Mouse (Mus musculus): ENCODE measurements around the gene Tceanc2. TPM values are rescaled to one million over a fixed set of nuclear protein-coding genes. Genes with fewer than 3 reads are reported as not detected.

Tceanc2 gene
- total and polyA plus RNA-seq, 3 experiments: 15.1 to 65.8 (median 17.6) TPM

- no peak for ATAC-seq (ENCODE audit: extremely low read depth, insufficient number of reproducible peaks, low FRiP score, poor library complexity, severe bottlenecking)
- peak overlapping the region; percentile 97 for H3K4me3 ChIP-seq (ENCODE audit: low read depth, low read length)
- no peaks in the 10 kb centered on the region for H3K27me3 ChIP-seq (ENCODE audit: insufficient read depth, low read length)
- H3K4me1 ChIP-seq (ENCODE audit: insufficient read depth, low read depth, low read length): peaks cover 64% of the 10 kb centered on the region
- H3K9me3 ChIP-seq (replicated peaks): no peaks in the 10 kb centered on the region
- H3K36me3 ChIP-seq (replicated peaks): peaks cover 40% of the 10 kb centered on the region
- no peak for TF ChIP-seq CTCF (IDR thresholded peaks at IDR 0.05; ENCODE audit: low read depth, low read length)
- DNase-seq (ENCODE audit: low spot score): no peak
Measured at GRCm38 (mm10) chr4:107177506-107177905, 1.4 kb downstream of the Tceanc2 start.

GRCm38 (mm10) chr4:107167798-107168197 lies 11.1 kb downstream of the Tceanc2 start:
- Histone ChIP-seq H3K27me3 (ENCODE audit: insufficient read depth, low read length) (no peaks in the 10 kb centered on the region), H3K4me1 (ENCODE audit: insufficient read depth, low read depth, low read length) (peaks cover 40% of the 10 kb centered on the region), H3K36me3 (replicated peaks) (peaks cover 74% of the 10 kb centered on the region), H3K4me3 (ENCODE audit: low read depth, low read length) (no peak overlapping the region), H3K9me3 (replicated peaks) (no peaks in the 10 kb centered on the region)
- ATAC-seq (ENCODE audit: extremely low read depth, insufficient number of reproducible peaks, low FRiP score, poor library complexity, severe bottlenecking) (no peak), DNase-seq (ENCODE audit: low spot score) (no peak)
- TF ChIP-seq GATA2 (IDR thresholded peaks at IDR 0.05; ENCODE audit: borderline replicate concordance, low read depth, low read length) (no peak), POLR2AphosphoS5 (IDR thresholded peaks at IDR 0.05; ENCODE audit: insufficient replicate concordance, low read depth, low read length) (no peak), GATA1 (IDR thresholded peaks at IDR 0.05; ENCODE audit: borderline replicate concordance, low read length) (no peak), TAL1 (conservative IDR thresholded peaks at IDR 0.05; ENCODE audit: low read depth, low read length) (no peak), CTCF (IDR thresholded peaks at IDR 0.05; ENCODE audit: low read depth, low read length) (no peak)

GRCm38 (mm10) chr4:107166700-107167099 lies 12.2 kb downstream of the Tceanc2 start:
- TF ChIP-seq POLR2AphosphoS5 (IDR thresholded peaks at IDR 0.05; ENCODE audit: insufficient replicate concordance, low read depth, low read length) (no peak), CTCF (IDR thresholded peaks at IDR 0.05; ENCODE audit: low read depth, low read length) (no peak), GATA1 (IDR thresholded peaks at IDR 0.05; ENCODE audit: borderline replicate concordance, low read length) (no peak), TAL1 (conservative IDR thresholded peaks at IDR 0.05; ENCODE audit: low read depth, low read length) (peak; percentile 70), GATA2 (IDR thresholded peaks at IDR 0.05; ENCODE audit: borderline replicate concordance, low read depth, low read length) (no peak)
- no peak overlapping the region for H3K4me3 ChIP-seq (ENCODE audit: low read depth, low read length)
- ATAC-seq (ENCODE audit: extremely low read depth, insufficient number of reproducible peaks, low FRiP score, poor library complexity, severe bottlenecking): no peak

GRCm38 (mm10) chr4:107163756-107164587 lies 14.9 kb downstream of the Tceanc2 start:
- ATAC-seq (ENCODE audit: extremely low read depth, insufficient number of reproducible peaks, low FRiP score, poor library complexity, severe bottlenecking) (no peak), DNase-seq (ENCODE audit: low spot score) (peak; percentile 52)
- Histone ChIP-seq H3K27me3 (ENCODE audit: insufficient read depth, low read length) (no peaks in the 10 kb centered on the region), H3K4me1 (ENCODE audit: insufficient read depth, low read depth, low read length) (peaks cover 27% of the 10 kb centered on the region), H3K9me3 (replicated peaks) (no peaks in the 10 kb centered on the region), H3K4me3 (ENCODE audit: low read depth, low read length) (no peak overlapping the region), H3K36me3 (replicated peaks) (peaks cover 73% of the 10 kb centered on the region)
- TF ChIP-seq CTCF (IDR thresholded peaks at IDR 0.05; ENCODE audit: low read depth, low read length) (peak; percentile 90), GATA2 (IDR thresholded peaks at IDR 0.05; ENCODE audit: borderline replicate concordance, low read depth, low read length) (no peak)

More at GRCm38 (mm10) chr4:107166700-107167099, 12.2 kb downstream of the Tceanc2 start:
- Histone ChIP-seq H3K36me3 (replicated peaks) (peaks cover 69% of the 10 kb centered on the region), H3K9me3 (replicated peaks) (no peaks in the 10 kb centered on the region), H3K27me3 (ENCODE audit: insufficient read depth, low read length) (no peaks in the 10 kb centered on the region), H3K4me1 (ENCODE audit: insufficient read depth, low read depth, low read length) (peaks cover 31% of the 10 kb centered on the region)
- DNase-seq (ENCODE audit: low spot score): peak; percentile 14

- H3K4me1 ChIP-seq (ENCODE audit: insufficient read depth, low read depth, low read length): peaks cover 27% of the 10 kb centered on the region
- H3K4me3 ChIP-seq (ENCODE audit: low read depth, low read length): no peak overlapping the region
- no peak for TF ChIP-seq GATA1 (IDR thresholded peaks at IDR 0.05; ENCODE audit: borderline replicate concordance, low read length)
- TF ChIP-seq POLR2AphosphoS5 (IDR thresholded peaks at IDR 0.05; ENCODE audit: insufficient replicate concordance, low read depth, low read length): no peak
- TF ChIP-seq TAL1 (conservative IDR thresholded peaks at IDR 0.05; ENCODE audit: low read depth, low read length): no peak
- no peak for TF ChIP-seq GATA2 (IDR thresholded peaks at IDR 0.05; ENCODE audit: borderline replicate concordance, low read depth, low read length)
- TF ChIP-seq CTCF (IDR thresholded peaks at IDR 0.05; ENCODE audit: low read depth, low read length): no peak
- peaks cover 70% of the 10 kb centered on the region for H3K36me3 ChIP-seq (replicated peaks)
- no peaks in the 10 kb centered on the region for H3K9me3 ChIP-seq (replicated peaks)
- ATAC-seq (ENCODE audit: extremely low read depth, insufficient number of reproducible peaks, low FRiP score, poor library complexity, severe bottlenecking): no peak
- H3K27me3 ChIP-seq (ENCODE audit: insufficient read depth, low read length): no peaks in the 10 kb centered on the region
- no peak for DNase-seq (ENCODE audit: low spot score)
Measured at GRCm38 (mm10) chr4:107163341-107163740, 15.6 kb downstream of the Tceanc2 start.

DNA sequence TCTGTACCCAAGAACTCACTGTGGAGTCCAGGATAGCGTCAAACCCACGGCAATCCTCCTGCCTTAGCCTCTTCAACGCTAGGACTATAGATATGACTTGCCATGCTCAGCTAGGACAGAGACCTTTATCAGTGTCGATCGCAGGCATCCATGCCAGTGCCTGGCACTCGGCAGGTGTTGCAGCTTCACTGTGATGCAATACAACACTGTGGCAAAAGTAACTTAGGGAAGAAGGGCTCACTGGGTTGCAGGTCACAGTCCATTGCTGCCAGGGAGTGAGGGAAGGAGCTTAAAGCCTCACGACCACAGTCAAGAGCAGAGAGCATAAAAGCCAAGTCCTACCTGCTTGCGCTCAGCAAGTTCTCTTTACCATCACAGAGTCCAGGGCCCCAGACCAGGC lies 18.7 kb downstream of the Tceanc2 start:
- Histone ChIP-seq H3K27me3 (ENCODE audit: insufficient read depth, low read length) (no peaks in the 10 kb centered on the region), H3K4me1 (ENCODE audit: insufficient read depth, low read depth, low read length) (peaks cover 7% of the 10 kb centered on the region; the same call in 1 of the 2 replicates), H3K4me3 (ENCODE audit: low read depth, low read length) (no peak overlapping the region), H3K9me3 (replicated peaks) (no peaks in the 10 kb centered on the region), H3K36me3 (replicated peaks) (peaks cover 74% of the 10 kb centered on the region)
- no peak for DNase-seq (ENCODE audit: low spot score)
- no peak for ATAC-seq (ENCODE audit: extremely low read depth, insufficient number of reproducible peaks, low FRiP score, poor library complexity, severe bottlenecking)
- no peak for TF ChIP-seq TAL1 (conservative IDR thresholded peaks at IDR 0.05; ENCODE audit: low read depth, low read length)
- no peak for TF ChIP-seq GATA1 (IDR thresholded peaks at IDR 0.05; ENCODE audit: borderline replicate concordance, low read length)
- TF ChIP-seq CTCF (IDR thresholded peaks at IDR 0.05; ENCODE audit: low read depth, low read length): no peak
- TF ChIP-seq POLR2AphosphoS5 (IDR thresholded peaks at IDR 0.05; ENCODE audit: insufficient replicate concordance, low read depth, low read length): no peak
- no peak for TF ChIP-seq GATA2 (IDR thresholded peaks at IDR 0.05; ENCODE audit: borderline replicate concordance, low read depth, low read length)

All from G1E (cell line).